Mouse (Mus musculus) heart, embryonic 12.5 days (tissue): ENCODE data around the gene Hmgb1. TPM values are rescaled to one million over a fixed set of nuclear protein-coding genes. Genes with fewer than 3 reads are reported as not detected.
A peak's percentile ranks its signal among the peaks of the same experiment; 100 is the strongest.

Experiments
- ATAC-seq: fragments of 200-750 bp; cut with Nextera tagmentation; 2 replicates; pipeline ENCODE4 v1.8.0; 2017; ENCODE audit warnings: moderate TSS enrichment, moderate library complexity; ENCODE audit not compliant: insufficient number of reproducible peaks, low FRiP score
- H3K27ac ChIP-seq: fragments of 300-500 bp; sonication (generic); 2 replicates; pipeline ENCODE4 v1.5.1; 2016; ENCODE audit warnings: mild to moderate bottlenecking, moderate library complexity; ENCODE audit not compliant: poor library complexity, severe bottlenecking
- H3K27me3 ChIP-seq: fragments of 300-500 bp; sonication (generic); replicated peaks from 2 replicates; pipeline ENCODE4 v1.6.1; 2016; ENCODE audit warnings: mild to moderate bottlenecking, moderate library complexity
- H3K36me3 ChIP-seq: fragments of 300-500 bp; sonication (generic); 2 replicates; pipeline ENCODE4 v1.6.1; 2016; ENCODE audit warnings: mild to moderate bottlenecking, moderate library complexity
- H3K4me1 ChIP-seq: fragments of 300-500 bp; sonication (generic); replicated peaks from 2 replicates; pipeline ENCODE4 v1.6.1; 2016; ENCODE audit warnings: mild to moderate bottlenecking
- H3K4me2 ChIP-seq: fragments of 300-500 bp; sonication (generic); 2 replicates; pipeline ENCODE4 v1.6.1; 2016; ENCODE audit warnings: mild to moderate bottlenecking, moderate library complexity
- H3K4me3 ChIP-seq: fragments of 300-500 bp; sonication (generic); 2 replicates; pipeline ENCODE4 v1.5.1; 2016; ENCODE audit warnings: mild to moderate bottlenecking
- H3K9ac ChIP-seq: fragments of 300-500 bp; sonication (generic); 2 replicates; pipeline ENCODE4 v1.6.1; 2016; ENCODE audit warnings: mild to moderate bottlenecking, moderate library complexity
- H3K9me3 ChIP-seq: fragments of 300-500 bp; sonication (generic); replicated peaks from 2 replicates; pipeline ENCODE4 v1.6.1; 2016; ENCODE audit warnings: mild to moderate bottlenecking, moderate library complexity
- WGBS: fragments of 180-500 bp; shearing (Covaris S2); methylation state at CpG from one replicate; pipeline ENCODE4 v1.1.7; 2016; 5-methylcytosine and 5-hydroxymethylcytosine counted together
- polyA plus RNA-seq: library from polyadenylated mRNA; unstranded; fragments of >200 nt; fragmentation: Nextera tagmentation; extraction: Ambion mirVana; gene quantifications from 2 replicates; pipeline ENCODE4 v1.2.1, GENCODE M21; 2016

Hmgb1 gene
- polyA plus RNA-seq, 1 experiment from 2014 or later = 801 TPM

- Histone ChIP-seq H3K36me3 (peaks cover 76% of the 10 kb centered on the region), H3K9ac (no peak overlapping the region), H3K4me2 (no peak overlapping the region), H3K9me3 (no peaks in the 10 kb centered on the region), H3K4me3 (no peak overlapping the region), H3K4me1 (no peaks in the 10 kb centered on the region; the same call in 1 of the 2 replicates), H3K27me3 (no peaks in the 10 kb centered on the region), H3K27ac (no peak overlapping the region)
- no peak for ATAC-seq
- 75% methylated on average over 8 of the region's 8 CpGs for WGBS
These were observed 25.0 kb upstream of the Hmgb1 start for GRCm38 (mm10) chr5:149209328-149209727.

- Histone ChIP-seq H3K27me3 (no peaks in the 10 kb centered on the region), H3K4me1 (no peaks in the 10 kb centered on the region; the same call in 1 of the 2 replicates), H3K36me3 (peaks cover 76% of the 10 kb centered on the region), H3K9ac (no peak overlapping the region), H3K27ac (no peak overlapping the region), H3K4me2 (no peak overlapping the region), H3K4me3 (no peak overlapping the region), H3K9me3 (no peaks in the 10 kb centered on the region)
- no peak for ATAC-seq
- WGBS = 92% methylated on average over 7 of the region's 7 CpGs
These were observed 24.5 kb upstream of the Hmgb1 start for GRCm38 (mm10) chr5:149208776-149209175.

- no peak overlapping the region for H3K4me2 ChIP-seq
- peaks cover 76% of the 10 kb centered on the region for H3K36me3 ChIP-seq
- H3K27ac ChIP-seq = no peak overlapping the region
- WGBS = 87% methylated on average over 6 of the region's 6 CpGs
- H3K4me1 ChIP-seq = no peaks in the 10 kb centered on the region; the same call in 1 of the 2 replicates
- H3K9me3 ChIP-seq = no peaks in the 10 kb centered on the region
- ATAC-seq = no peak
- no peaks in the 10 kb centered on the region for H3K27me3 ChIP-seq
- no peak overlapping the region for H3K4me3 ChIP-seq
- H3K9ac ChIP-seq = no peak overlapping the region
These were observed 23.4 kb upstream of the Hmgb1 start for GRCm38 (mm10) chr5:149207661-149208060.

GRCm38 (mm10) chr5:149206286-149206685 is 22.0 kb upstream of the Hmgb1 start:
- Histone ChIP-seq H3K36me3 (peaks cover 78% of the 10 kb centered on the region), H3K4me1 (no peaks in the 10 kb centered on the region; the same call in 1 of the 2 replicates), H3K4me3 (no peak overlapping the region), H3K4me2 (no peak overlapping the region), H3K27me3 (no peaks in the 10 kb centered on the region), H3K9me3 (no peaks in the 10 kb centered on the region), H3K27ac (no peak overlapping the region), H3K9ac (no peak overlapping the region)
- 90% methylated on average over 5 of the region's 5 CpGs for WGBS
- ATAC-seq = no peak

- no peaks in the 10 kb centered on the region; the same call in 1 of the 2 replicates for H3K4me1 ChIP-seq
- no peak overlapping the region for H3K9ac ChIP-seq
- ATAC-seq = no peak
- H3K4me3 ChIP-seq = no peak overlapping the region
- no peaks in the 10 kb centered on the region for H3K9me3 ChIP-seq
- H3K36me3 ChIP-seq = peaks cover 73% of the 10 kb centered on the region
- H3K27me3 ChIP-seq = no peaks in the 10 kb centered on the region
- no peak overlapping the region for H3K4me2 ChIP-seq
- H3K27ac ChIP-seq = no peak overlapping the region
- WGBS = 61% methylated on average over 8 of the region's 8 CpGs
These were observed 21.0 kb upstream of the Hmgb1 start for GRCm38 (mm10) chr5:149205265-149205664.

- H3K27me3 ChIP-seq = no peaks in the 10 kb centered on the region
- ATAC-seq = no peak
- H3K4me1 ChIP-seq = no peaks in the 10 kb centered on the region; the same call in 1 of the 2 replicates
- no peak overlapping the region for H3K27ac ChIP-seq
- no peak overlapping the region for H3K4me3 ChIP-seq
- H3K4me2 ChIP-seq = no peak overlapping the region
- H3K36me3 ChIP-seq = peaks cover 68% of the 10 kb centered on the region
- WGBS = 87% methylated on average over 7 of the region's 7 CpGs
- H3K9ac ChIP-seq = no peak overlapping the region
- H3K9me3 ChIP-seq = no peaks in the 10 kb centered on the region
These were observed 20.5 kb upstream of the Hmgb1 start for GRCm38 (mm10) chr5:149204822-149205221.

GRCm38 (mm10) chr5:149203796-149204375 is 19.6 kb upstream of the Hmgb1 start:
- WGBS = 86% methylated on average over 4 of the region's 4 CpGs
- Histone ChIP-seq H3K4me2 (no peak overlapping the region), H3K9ac (no peak overlapping the region), H3K4me1 (no peaks in the 10 kb centered on the region; the same call in 1 of the 2 replicates), H3K9me3 (no peaks in the 10 kb centered on the region), H3K27me3 (no peaks in the 10 kb centered on the region), H3K36me3 (peaks cover 71% of the 10 kb centered on the region), H3K27ac (no peak overlapping the region), H3K4me3 (no peak overlapping the region)
- ATAC-seq = no peak

- Histone ChIP-seq H3K4me1 (no peaks in the 10 kb centered on the region; the same call in 1 of the 2 replicates), H3K27me3 (no peaks in the 10 kb centered on the region), H3K36me3 (peaks cover 71% of the 10 kb centered on the region), H3K27ac (no peak overlapping the region), H3K9me3 (no peaks in the 10 kb centered on the region), H3K4me2 (no peak overlapping the region), H3K9ac (no peak overlapping the region), H3K4me3 (no peak overlapping the region)
- WGBS = 69% methylated on average over 5 of the region's 5 CpGs
- no peak for ATAC-seq
These were observed 18.7 kb upstream of the Hmgb1 start for GRCm38 (mm10) chr5:149202941-149203340.

GRCm38 (mm10) chr5:149198782-149199181 is 14.5 kb upstream of the Hmgb1 start:
- H3K27me3 ChIP-seq = no peaks in the 10 kb centered on the region
- H3K36me3 ChIP-seq = peaks cover 77% of the 10 kb centered on the region
- H3K9ac ChIP-seq = no peak overlapping the region
- no peak overlapping the region for H3K27ac ChIP-seq
- no peak overlapping the region for H3K4me2 ChIP-seq
- peaks cover 10% of the 10 kb centered on the region for H3K4me1 ChIP-seq
- 94% methylated on average over 1 of the region's 1 CpGs for WGBS
- ATAC-seq = no peak
- no peak overlapping the region for H3K4me3 ChIP-seq
- H3K9me3 ChIP-seq = no peaks in the 10 kb centered on the region

GRCm38 (mm10) chr5:149196611-149197010 is 12.3 kb upstream of the Hmgb1 start:
- no peak overlapping the region for H3K4me3 ChIP-seq
- no peak overlapping the region for H3K9ac ChIP-seq
- H3K4me1 ChIP-seq = peaks cover 10% of the 10 kb centered on the region
- peaks cover 73% of the 10 kb centered on the region for H3K36me3 ChIP-seq
- WGBS = 13% methylated on average over 1 of the region's 1 CpGs
- H3K4me2 ChIP-seq = no peak overlapping the region
- no peaks in the 10 kb centered on the region for H3K27me3 ChIP-seq
- H3K27ac ChIP-seq = no peak overlapping the region
- H3K9me3 ChIP-seq = no peaks in the 10 kb centered on the region
- no peak for ATAC-seq

- H3K36me3 ChIP-seq = peaks cover 59% of the 10 kb centered on the region
- 76% methylated on average over 1 of the region's 1 CpGs for WGBS
- ATAC-seq = no peak
- H3K4me1 ChIP-seq = peaks cover 28% of the 10 kb centered on the region
- no peak overlapping the region for H3K4me3 ChIP-seq
- no peaks in the 10 kb centered on the region for H3K9me3 ChIP-seq
- no peaks in the 10 kb centered on the region for H3K27me3 ChIP-seq
- H3K4me2 ChIP-seq = no peak overlapping the region
- no peak overlapping the region for H3K9ac ChIP-seq
- H3K27ac ChIP-seq = peak overlapping the region; percentile 16; the same call in 1 of the 2 replicates
These were observed 5.9 kb upstream of the Hmgb1 start for GRCm38 (mm10) chr5:149190160-149190559.

GRCm38 (mm10) chr5:149185806-149186205 is 1.5 kb upstream of the Hmgb1 start:
- H3K27ac ChIP-seq = no peak overlapping the region
- peak overlapping the region; percentile 78 for H3K4me2 ChIP-seq
- ATAC-seq = no peak
- H3K36me3 ChIP-seq = peaks cover 20% of the 10 kb centered on the region
- H3K27me3 ChIP-seq = no peaks in the 10 kb centered on the region
- peaks cover 33% of the 10 kb centered on the region for H3K4me1 ChIP-seq
- no peaks in the 10 kb centered on the region for H3K9me3 ChIP-seq
- WGBS = 84% methylated on average over 3 of the region's 3 CpGs
- H3K9ac ChIP-seq = no peak overlapping the region
- peak overlapping the region; percentile 84 for H3K4me3 ChIP-seq
